Mouse (Mus musculus): ENCODE measurements around the gene Fam83f. TPM values are rescaled to one million over a fixed set of nuclear protein-coding genes. Genes with fewer than 3 reads are reported as not detected.

Gene Fam83f
- polyA plus RNA-seq, 1 experiment, result 5.4 TPM

GRCm38 (mm10) chr15:80685603-80685895, 13.9 kb downstream of the Fam83f start:
- Histone ChIP-seq H3K36me3 (ENCODE audit: control insufficient read depth, insufficient read depth, low read length) (no peaks in the 10 kb centered on the region), H3K27ac (ENCODE audit: control insufficient read depth, insufficient read depth, low read length) (no peak overlapping the region), H3K4me1 (replicated peaks; ENCODE audit: control insufficient read depth, insufficient read depth, low read length) (peaks cover 45% of the 10 kb centered on the region), H3K4me3 (ENCODE audit: control insufficient read depth, insufficient read depth, low read length) (no peak overlapping the region), H3K27me3 (ENCODE audit: control insufficient read depth, insufficient read depth, low read length) (no peaks in the 10 kb centered on the region)
- DNase-seq, result no peak
- WGBS, result 86% methylated on average over 7 of the region's 7 CpGs
- TF ChIP-seq POLR2A (IDR thresholded peaks at IDR 0.05; ENCODE audit: control insufficient read depth, extremely low read depth, insufficient read depth, low read length, poor library complexity), result no peak
- TF ChIP-seq CTCF (IDR thresholded peaks at IDR 0.05; ENCODE audit: borderline replicate concordance, control insufficient read depth, extremely low read depth, insufficient read depth, low read length, poor library complexity), result no peak

- Histone ChIP-seq H3K4me3 (ENCODE audit: control insufficient read depth, insufficient read depth, low read length) (no peak overlapping the region), H3K27me3 (ENCODE audit: control insufficient read depth, insufficient read depth, low read length) (no peaks in the 10 kb centered on the region), H3K4me1 (replicated peaks; ENCODE audit: control insufficient read depth, insufficient read depth, low read length) (peaks cover 23% of the 10 kb centered on the region), H3K36me3 (ENCODE audit: control insufficient read depth, insufficient read depth, low read length) (no peaks in the 10 kb centered on the region), H3K27ac (ENCODE audit: control insufficient read depth, insufficient read depth, low read length) (no peak overlapping the region)
- 96% methylated on average over 7 of the region's 7 CpGs for WGBS
- DNase-seq, result no peak
- no peak for TF ChIP-seq POLR2A (IDR thresholded peaks at IDR 0.05; ENCODE audit: control insufficient read depth, extremely low read depth, insufficient read depth, low read length, poor library complexity)
Observed at GRCm38 (mm10) chr15:80688536-80688935, 16.9 kb downstream of the Fam83f start.

- no peak for DNase-seq
- H3K4me3 ChIP-seq (ENCODE audit: control insufficient read depth, insufficient read depth, low read length), result no peak overlapping the region
- H3K27me3 ChIP-seq (ENCODE audit: control insufficient read depth, insufficient read depth, low read length), result no peaks in the 10 kb centered on the region
- TF ChIP-seq POLR2A (IDR thresholded peaks at IDR 0.05; ENCODE audit: control insufficient read depth, extremely low read depth, insufficient read depth, low read length, poor library complexity), result no peak
- TF ChIP-seq CTCF (IDR thresholded peaks at IDR 0.05; ENCODE audit: borderline replicate concordance, control insufficient read depth, extremely low read depth, insufficient read depth, low read length, poor library complexity), result no peak
- H3K4me1 ChIP-seq (replicated peaks; ENCODE audit: control insufficient read depth, insufficient read depth, low read length), result peaks cover 41% of the 10 kb centered on the region
- H3K36me3 ChIP-seq (ENCODE audit: control insufficient read depth, insufficient read depth, low read length), result no peaks in the 10 kb centered on the region
- H3K27ac ChIP-seq (ENCODE audit: control insufficient read depth, insufficient read depth, low read length), result no peak overlapping the region
- 91% methylated on average over 3 of the region's 3 CpGs for WGBS
Observed at GRCm38 (mm10) chr15:80693492-80693891, 21.8 kb downstream of the Fam83f start.

- Histone ChIP-seq H3K27me3 (ENCODE audit: control insufficient read depth, insufficient read depth, low read length) (no peaks in the 10 kb centered on the region), H3K36me3 (ENCODE audit: control insufficient read depth, insufficient read depth, low read length) (no peaks in the 10 kb centered on the region), H3K4me3 (ENCODE audit: control insufficient read depth, insufficient read depth, low read length) (no peak overlapping the region), H3K4me1 (replicated peaks; ENCODE audit: control insufficient read depth, insufficient read depth, low read length) (peaks cover 48% of the 10 kb centered on the region), H3K27ac (ENCODE audit: control insufficient read depth, insufficient read depth, low read length) (no peak overlapping the region)
- TF ChIP-seq CTCF (IDR thresholded peaks at IDR 0.05; ENCODE audit: borderline replicate concordance, control insufficient read depth, extremely low read depth, insufficient read depth, low read length, poor library complexity), result peak; percentile 81
- no peak for TF ChIP-seq POLR2A (IDR thresholded peaks at IDR 0.05; ENCODE audit: control insufficient read depth, extremely low read depth, insufficient read depth, low read length, poor library complexity)
- 46% methylated on average over 11 of the region's 11 CpGs for WGBS
- peak; percentile 77 for DNase-seq
Observed at GRCm38 (mm10) chr15:80694125-80694910, 22.7 kb downstream of the Fam83f start.

GRCm38 (mm10) chr15:80697564-80697963, 25.9 kb downstream of the Fam83f start:
- WGBS, result 5% methylated on average over 5 of the region's 5 CpGs
- Histone ChIP-seq H3K27ac (ENCODE audit: control insufficient read depth, insufficient read depth, low read length) (peak overlapping the region; percentile 94), H3K36me3 (ENCODE audit: control insufficient read depth, insufficient read depth, low read length) (no peaks in the 10 kb centered on the region), H3K4me3 (ENCODE audit: control insufficient read depth, insufficient read depth, low read length) (no peak overlapping the region), H3K4me1 (replicated peaks; ENCODE audit: control insufficient read depth, insufficient read depth, low read length) (peaks cover 56% of the 10 kb centered on the region), H3K27me3 (ENCODE audit: control insufficient read depth, insufficient read depth, low read length) (no peaks in the 10 kb centered on the region)
- peak; percentile 81 for DNase-seq
- TF ChIP-seq CTCF (IDR thresholded peaks at IDR 0.05; ENCODE audit: borderline replicate concordance, control insufficient read depth, extremely low read depth, insufficient read depth, low read length, poor library complexity) (peak; percentile 11; the same call in 1 of the 2 replicates), POLR2A (IDR thresholded peaks at IDR 0.05; ENCODE audit: control insufficient read depth, extremely low read depth, insufficient read depth, low read length, poor library complexity) (0 out of 2 replicates have a peak, but pooled peaks have one; percentile 54)

- no peak for TF ChIP-seq CTCF (IDR thresholded peaks at IDR 0.05; ENCODE audit: borderline replicate concordance, control insufficient read depth, extremely low read depth, insufficient read depth, low read length, poor library complexity)
- no peak for TF ChIP-seq POLR2A (IDR thresholded peaks at IDR 0.05; ENCODE audit: control insufficient read depth, extremely low read depth, insufficient read depth, low read length, poor library complexity)
- WGBS, result 65% methylated on average over 8 of the region's 8 CpGs
- H3K27ac ChIP-seq (ENCODE audit: control insufficient read depth, insufficient read depth, low read length), result no peak overlapping the region
Observed at GRCm38 (mm10) chr15:80701481-80702257, 30.0 kb downstream of the Fam83f start.

More at GRCm38 (mm10) chr15:80701481-80702257, 30.0 kb downstream of the Fam83f start:
- Histone ChIP-seq H3K4me3 (ENCODE audit: control insufficient read depth, insufficient read depth, low read length) (no peak overlapping the region), H3K27me3 (ENCODE audit: control insufficient read depth, insufficient read depth, low read length) (no peaks in the 10 kb centered on the region), H3K4me1 (replicated peaks; ENCODE audit: control insufficient read depth, insufficient read depth, low read length) (peaks cover 40% of the 10 kb centered on the region), H3K36me3 (ENCODE audit: control insufficient read depth, insufficient read depth, low read length) (no peaks in the 10 kb centered on the region)
- DNase-seq, result no peak
